ENCODE assay signal across 27 mouse cellular contexts in genomic region chr6:118027036-118027435, GRCm38 (mm10). TPM values are rescaled to one million over a fixed set of nuclear protein-coding genes. Genes with fewer than 3 reads are reported as not detected.
"Had no signal": no experiment of that assay in that cellular context is flagged by ENCODE, and none has a peak within 500 bp of the region (broad histone marks: within the 10 kb centered on the region; RNA-seq: fewer than 3 reads in every experiment).

No protein-coding gene starts in this region.

- H3K4me3 ChIP-seq: gastrocnemius, adult 2 months; heart, embryonic 10.5 days; heart, embryonic 12.5 days; hindbrain, embryonic 10.5 days; hindbrain, embryonic 12.5 days; intestine, embryonic 15.5 days; kidney, embryonic 15.5 days; limb, embryonic 13.5 days; limb, embryonic 15.5 days; liver, embryonic 12.5 days had no signal

- DNase-seq: gastrocnemius, adult 2 months; gastrocnemius, postnatal 10 days; gastrocnemius, postnatal 25 days; heart, adult 18-20 months; heart, postnatal 10 days; heart, postnatal 4 days; kidney, adult 18-20 months; kidney, adult 8-10 months; kidney, postnatal 14 days; kidney, postnatal 36 days; layer of hippocampus, adult 9-11 months; layer of hippocampus, postnatal 36 days; left cerebral cortex, postnatal 4 days had no signal

- H3K27ac ChIP-seq: gastrocnemius, adult 2 months; heart, embryonic 10.5 days; hindbrain, embryonic 10.5 days; hindbrain, embryonic 12.5 days; hindbrain, embryonic 14.5 days; intestine, embryonic 15.5 days; kidney, embryonic 15.5 days; kidney, postnatal 0 days; limb, embryonic 13.5 days; limb, embryonic 15.5 days; liver, embryonic 12.5 days; liver, embryonic 14.5 days had no signal

RNA-seq across cellular contexts. Expression of gene Rasgef1a, which starts 15.8 kb away (rescaled TPM):
- total RNA-seq: granulocyte monocyte progenitor cell, adult 5-6 weeks; liver, adult 2 months had no signal
